Mouse (Mus musculus) heart, embryonic 15.5 days (tissue): ENCODE measurements at regions not wholly inside any gene's neighbourhood (a gene's known extent, or its start where the extent isn't known, plus 50 kb on each side); places are given as distances from the start of the nearest gene placed in this dataset.

Source experiments
- ATAC-seq: fragments of 200-750 bp; cut with Nextera tagmentation; replicated peaks from 2 replicates; pipeline ENCODE4 v1.8.0; 2017; ENCODE audit warnings: low read depth, moderate TSS enrichment; ENCODE audit not compliant: insufficient number of reproducible peaks, insufficient read depth, low FRiP score
- H3K27ac ChIP-seq: fragments of 300-500 bp; sonication (generic); 2 replicates; pipeline ENCODE4 v1.5.1; 2015; ENCODE audit warnings: mild to moderate bottlenecking, inconsistent platforms
- H3K27me3 ChIP-seq: fragments of 300-500 bp; sonication (generic); 2 replicates; pipeline ENCODE4 v1.6.1; 2015; ENCODE audit warnings: inconsistent platforms
- H3K36me3 ChIP-seq: fragments of 300-500 bp; sonication (generic); 2 replicates; pipeline ENCODE4 v1.6.1; 2015; ENCODE audit warnings: mild to moderate bottlenecking, inconsistent platforms
- H3K4me1 ChIP-seq: fragments of 300-500 bp; sonication (generic); replicated peaks from 2 replicates; pipeline ENCODE4 v1.6.1; 2015; ENCODE audit warnings: inconsistent platforms
- H3K4me2 ChIP-seq: fragments of 300-500 bp; sonication (generic); 2 replicates; pipeline ENCODE4 v1.6.1; 2015; ENCODE audit warnings: inconsistent platforms, mild to moderate bottlenecking, moderate library complexity
- H3K4me3 ChIP-seq: fragments of 300-500 bp; sonication (generic); 2 replicates; pipeline ENCODE4 v1.5.1; 2015; ENCODE audit warnings: mild to moderate bottlenecking, inconsistent platforms
- H3K9ac ChIP-seq: fragments of 300-500 bp; sonication (generic); 2 replicates; pipeline ENCODE4 v1.6.1; 2015; ENCODE audit warnings: mild to moderate bottlenecking, inconsistent platforms
- H3K9me3 ChIP-seq: fragments of 300-500 bp; sonication (generic); replicated peaks from 2 replicates; pipeline ENCODE4 v1.6.1; 2016; ENCODE audit warnings: inconsistent platforms
- WGBS: fragments of 180-500 bp; shearing (Covaris S2); methylation state at CpG from one replicate; pipeline ENCODE4 v1.1.7; 2015; ENCODE audit warnings: mixed read lengths; 5-methylcytosine and 5-hydroxymethylcytosine counted together

DNA sequence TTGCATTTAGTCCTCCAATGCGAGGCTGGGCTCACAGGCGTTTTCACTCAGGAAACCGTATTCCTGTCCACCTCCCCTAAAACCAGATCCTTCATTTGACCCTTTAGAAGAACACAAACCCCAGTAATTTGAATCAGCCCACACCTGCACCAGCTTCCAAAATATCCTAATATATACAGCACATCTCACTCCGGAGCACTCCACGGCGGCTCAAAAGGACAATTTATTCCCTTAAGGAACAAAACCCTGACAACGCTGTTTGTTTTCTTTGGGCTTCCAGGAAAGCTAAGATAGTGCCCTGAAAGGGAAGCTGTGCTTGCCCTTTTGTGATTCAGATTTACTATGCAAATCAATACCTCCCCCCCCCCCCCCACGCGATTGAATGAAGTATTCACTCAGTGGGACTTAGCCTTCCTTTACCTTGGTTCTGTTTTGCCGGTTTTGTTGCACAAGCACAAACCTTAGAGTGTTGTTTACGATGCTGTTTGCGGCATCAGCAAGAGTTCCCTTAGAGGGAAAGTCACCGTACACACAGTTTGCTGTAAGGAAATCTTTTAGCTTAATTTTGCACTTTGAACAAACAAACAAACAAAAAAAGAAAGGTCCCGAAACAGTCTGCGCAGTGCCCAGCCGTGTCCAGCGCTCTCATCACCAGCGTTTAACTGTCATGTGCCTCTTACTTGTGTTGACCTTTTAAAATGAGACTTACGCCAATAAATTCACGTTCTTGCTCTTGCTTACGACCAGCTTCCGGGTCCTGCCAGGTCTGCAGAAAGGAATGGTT lies 111.2 kb upstream of the Six2 start:
- peak overlapping the region; percentile 14; the same call in 1 of the 2 replicates for H3K9ac ChIP-seq
- peaks cover 22% of the 10 kb centered on the region for H3K4me1 ChIP-seq
- peak overlapping the region; percentile 95 for H3K4me2 ChIP-seq
- H3K9me3 ChIP-seq, result no peaks in the 10 kb centered on the region
- no peak for ATAC-seq
- 3% methylated on average over 22 of the region's 22 CpGs for WGBS
- H3K27ac ChIP-seq, result no peak overlapping the region
- no peaks in the 10 kb centered on the region for H3K36me3 ChIP-seq
- peak overlapping the region; percentile 55 for H3K4me3 ChIP-seq
- H3K27me3 ChIP-seq, result peaks cover 89% of the 10 kb centered on the region

DNA sequence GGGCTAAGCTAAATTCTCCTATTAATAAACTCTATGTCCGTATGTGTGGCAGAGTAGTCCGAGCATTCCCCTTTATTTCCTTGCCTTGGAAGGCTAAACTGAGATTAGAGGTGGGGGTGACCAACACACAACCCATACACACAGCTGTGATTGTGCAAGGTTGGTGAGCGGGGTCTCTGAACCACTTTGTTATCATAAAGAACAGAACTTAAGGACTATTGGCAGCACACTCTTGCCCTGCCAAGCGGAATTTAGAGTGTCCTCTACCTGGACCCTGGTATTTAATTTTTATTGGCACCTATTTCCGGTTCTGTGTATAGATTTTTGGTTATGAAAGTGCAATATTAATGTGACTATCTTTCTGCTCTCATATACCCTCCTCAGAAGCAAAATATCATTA lies 109.7 kb upstream of the Six2 start:
- Histone ChIP-seq H3K27me3 (peaks cover 86% of the 10 kb centered on the region), H3K27ac (no peak overlapping the region), H3K4me1 (peaks cover 18% of the 10 kb centered on the region), H3K9ac (no peak overlapping the region), H3K4me3 (no peak overlapping the region), H3K9me3 (no peaks in the 10 kb centered on the region), H3K4me2 (no peak overlapping the region), H3K36me3 (no peaks in the 10 kb centered on the region)
- WGBS, result 77% methylated on average over 5 of the region's 5 CpGs
- no peak for ATAC-seq

DNA sequence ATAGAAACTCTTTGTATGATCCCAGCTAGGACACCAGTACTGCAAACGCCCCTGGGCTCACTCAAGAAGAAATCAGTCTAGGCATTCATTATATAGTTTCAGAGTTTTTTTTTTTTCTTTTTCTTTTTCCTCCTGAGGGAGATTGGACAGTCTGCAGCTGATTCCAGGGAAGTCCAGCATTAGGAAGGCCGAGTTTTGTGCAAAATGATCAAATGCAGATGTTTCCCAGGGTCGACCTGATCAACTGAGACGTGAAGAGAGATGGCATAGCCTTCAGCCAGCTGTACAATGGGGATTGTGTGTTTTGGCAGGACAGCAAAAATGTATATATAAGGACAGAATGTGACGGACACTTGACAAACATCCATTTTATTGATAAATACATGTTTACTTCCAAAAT lies 107.7 kb upstream of the Six2 start:
- H3K36me3 ChIP-seq, result no peaks in the 10 kb centered on the region
- no peak overlapping the region for H3K4me2 ChIP-seq
- peaks cover 18% of the 10 kb centered on the region for H3K4me1 ChIP-seq
- no peak overlapping the region for H3K4me3 ChIP-seq
- WGBS, result 46% methylated on average over 5 of the region's 5 CpGs
- H3K9me3 ChIP-seq, result no peaks in the 10 kb centered on the region
- ATAC-seq, result no peak
- peaks cover 73% of the 10 kb centered on the region for H3K27me3 ChIP-seq
- H3K9ac ChIP-seq, result no peak overlapping the region
- H3K27ac ChIP-seq, result no peak overlapping the region

- Histone ChIP-seq H3K27me3 (0 out of 2 replicates have a peak, but pooled peaks cover 4% of the 10 kb centered on the region), H3K4me1 (no peaks in the 10 kb centered on the region), H3K9me3 (no peaks in the 10 kb centered on the region), H3K9ac (no peak overlapping the region), H3K27ac (no peak overlapping the region), H3K4me3 (no peak overlapping the region), H3K36me3 (no peaks in the 10 kb centered on the region), H3K4me2 (no peak overlapping the region)
- 64% methylated on average over 13 of the region's 13 CpGs for WGBS
- no peak for ATAC-seq
Observed at GRCm38 (mm10) chr17:85785625-85786294, 97.7 kb upstream of the Six2 start.

DNA sequence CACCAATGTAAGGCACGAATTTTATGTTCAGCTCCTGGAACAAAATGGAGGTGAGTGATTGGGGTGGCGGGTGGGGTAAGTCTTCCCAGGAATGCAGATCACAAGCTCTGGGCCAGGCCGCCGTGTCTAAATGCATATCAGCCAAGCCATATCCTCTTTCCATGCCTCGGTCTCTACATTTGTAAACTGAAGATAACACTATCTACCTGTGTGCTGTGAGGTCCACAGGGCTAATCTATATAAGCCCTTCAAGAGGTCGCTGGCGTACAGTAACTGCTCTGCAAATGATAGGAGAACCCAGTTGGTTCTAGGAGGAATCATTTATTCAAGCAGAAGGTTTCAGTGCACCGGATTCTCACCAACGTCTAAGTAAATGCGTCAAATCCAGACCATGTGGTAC lies 92.4 kb upstream of the Six2 start:
- WGBS, result 74% methylated on average over 10 of the region's 10 CpGs
- peaks cover 21% of the 10 kb centered on the region; the same call in 1 of the 2 replicates for H3K27me3 ChIP-seq
- no peak overlapping the region for H3K9ac ChIP-seq
- no peak for ATAC-seq
- no peaks in the 10 kb centered on the region for H3K9me3 ChIP-seq
- no peaks in the 10 kb centered on the region for H3K4me1 ChIP-seq
- H3K27ac ChIP-seq, result no peak overlapping the region
- no peak overlapping the region for H3K4me2 ChIP-seq
- no peaks in the 10 kb centered on the region for H3K36me3 ChIP-seq
- H3K4me3 ChIP-seq, result no peak overlapping the region

DNA sequence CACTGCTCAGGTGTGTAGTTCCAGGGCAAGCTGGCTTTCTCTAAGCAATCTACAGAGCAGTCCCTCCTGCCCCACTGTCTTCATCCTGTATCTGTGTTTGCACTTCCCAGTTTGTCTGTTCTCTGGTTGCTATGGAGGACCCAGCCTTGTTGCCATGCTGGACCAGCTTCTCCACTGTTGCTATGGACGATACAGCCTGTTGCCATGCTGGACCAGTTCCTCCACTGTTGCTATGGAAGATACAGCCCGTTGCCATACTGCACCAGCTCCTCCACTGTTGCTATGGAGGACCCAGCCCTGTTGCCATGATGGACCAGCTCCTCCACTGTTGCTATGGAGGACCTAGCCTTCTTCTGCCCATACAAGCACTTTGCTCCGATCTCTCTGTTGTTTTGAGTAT lies 88.8 kb upstream of the Six2 start:
- 71% methylated on average over 3 of the region's 3 CpGs for WGBS
- H3K9ac ChIP-seq, result no peak overlapping the region
- no peaks in the 10 kb centered on the region for H3K36me3 ChIP-seq
- no peak overlapping the region for H3K4me3 ChIP-seq
- no peak overlapping the region for H3K4me2 ChIP-seq
- ATAC-seq, result no peak
- no peak overlapping the region for H3K27ac ChIP-seq
- H3K9me3 ChIP-seq, result no peaks in the 10 kb centered on the region
- H3K27me3 ChIP-seq, result peaks cover 33% of the 10 kb centered on the region; the same call in 1 of the 2 replicates
- H3K4me1 ChIP-seq, result no peaks in the 10 kb centered on the region

DNA sequence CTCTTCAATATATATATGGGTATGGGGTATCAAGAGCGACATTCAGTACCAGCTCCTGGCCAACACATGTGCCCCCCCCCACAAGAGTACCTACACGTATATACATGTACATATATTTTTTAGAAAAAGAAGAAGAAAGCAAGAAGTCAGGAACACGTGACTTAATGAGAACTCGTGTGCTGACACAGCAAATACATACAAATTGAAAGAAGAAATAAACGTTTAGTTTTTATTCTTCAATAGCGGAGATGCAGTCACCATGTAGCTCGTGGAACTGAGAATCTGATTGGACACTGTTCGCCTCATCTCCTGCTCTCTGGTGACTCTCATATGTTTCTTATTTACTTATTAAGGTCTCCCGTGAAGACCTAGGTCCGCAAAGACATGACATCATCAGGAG lies 80.3 kb upstream of the Six2 start:
- Histone ChIP-seq H3K4me2 (no peak overlapping the region), H3K27me3 (0 out of 2 replicates have a peak, but pooled peaks cover 3% of the 10 kb centered on the region), H3K9ac (no peak overlapping the region), H3K27ac (no peak overlapping the region), H3K9me3 (no peaks in the 10 kb centered on the region), H3K36me3 (no peaks in the 10 kb centered on the region), H3K4me1 (no peaks in the 10 kb centered on the region), H3K4me3 (no peak overlapping the region)
- 86% methylated on average over 10 of the region's 10 CpGs for WGBS
- ATAC-seq, result no peak

- H3K27me3 ChIP-seq, result no peaks in the 10 kb centered on the region
- no peaks in the 10 kb centered on the region; the same call in 1 of the 2 replicates for H3K9me3 ChIP-seq
- H3K36me3 ChIP-seq, result no peaks in the 10 kb centered on the region
- no peak overlapping the region for H3K27ac ChIP-seq
- H3K4me1 ChIP-seq, result no peaks in the 10 kb centered on the region
- no peak overlapping the region for H3K9ac ChIP-seq
- no peak overlapping the region for H3K4me3 ChIP-seq
- H3K4me2 ChIP-seq, result no peak overlapping the region
- ATAC-seq, result no peak
- WGBS, result 65% methylated on average over 15 of the region's 15 CpGs
Observed at GRCm38 (mm10) chr17:85767201-85767862, 79.3 kb upstream of the Six2 start.

- WGBS, result 28% methylated on average over 5 of the region's 5 CpGs
- Histone ChIP-seq H3K9me3 (no peaks in the 10 kb centered on the region; the same call in 1 of the 2 replicates), H3K9ac (no peak overlapping the region)
Observed at GRCm38 (mm10) chr17:85766556-85766955, 78.5 kb upstream of the Six2 start.

DNA sequence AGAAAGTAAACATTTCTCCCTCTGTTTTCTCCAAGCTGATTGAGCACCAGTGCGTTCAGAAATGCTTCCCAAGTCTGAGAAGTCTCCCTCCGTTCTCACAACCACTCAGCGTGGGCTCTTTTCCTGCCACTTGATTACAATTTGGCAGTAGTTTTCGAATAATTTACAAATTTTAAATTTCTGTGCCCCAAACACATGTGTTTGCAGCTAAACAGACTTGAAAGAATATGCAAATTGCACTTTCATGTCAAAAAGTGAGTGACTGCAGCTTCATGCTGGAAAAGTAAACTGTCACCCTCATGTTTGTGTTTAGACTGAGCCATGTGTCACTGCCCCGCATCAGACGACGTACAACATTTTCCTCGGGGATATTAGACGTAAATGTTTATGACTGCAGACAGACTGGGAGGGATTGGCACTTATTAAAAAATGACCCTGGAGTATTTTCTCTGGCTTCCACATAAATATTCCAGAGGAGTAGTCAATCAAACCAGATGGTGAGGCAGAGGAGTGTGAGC lies 70.6 kb upstream of the Six2 start:
- 56% methylated on average over 9 of the region's 9 CpGs for WGBS

More at GRCm38 (mm10) chr17:85766556-85766955, 78.5 kb upstream of the Six2 start:
- Histone ChIP-seq H3K27me3 (no peaks in the 10 kb centered on the region), H3K4me2 (no peak overlapping the region), H3K4me3 (no peak overlapping the region), H3K27ac (no peak overlapping the region), H3K4me1 (no peaks in the 10 kb centered on the region), H3K36me3 (no peaks in the 10 kb centered on the region)
- ATAC-seq, result no peak

DNA sequence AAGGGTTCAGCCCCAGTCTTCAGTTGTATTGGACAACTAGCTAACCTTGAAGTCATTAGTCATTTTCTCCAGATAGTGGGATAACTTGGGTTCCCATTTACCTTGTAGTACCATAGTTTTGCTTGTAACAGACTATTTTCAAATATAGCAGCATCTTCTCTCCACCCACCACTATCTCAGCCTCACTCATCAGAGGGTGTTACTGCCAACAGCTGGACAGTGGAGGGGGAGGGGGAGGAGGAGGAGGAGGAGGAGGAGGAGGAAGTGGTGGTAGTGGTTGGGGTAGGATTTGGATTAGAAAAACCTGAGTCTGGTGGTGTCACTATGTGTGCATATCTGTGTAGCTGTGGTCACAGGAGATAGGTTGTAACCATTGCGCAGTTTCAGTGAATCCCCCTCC lies 69.6 kb upstream of the Six2 start:
- no peaks in the 10 kb centered on the region for H3K27me3 ChIP-seq
- no peak overlapping the region for H3K27ac ChIP-seq
- H3K4me2 ChIP-seq, result no peak overlapping the region
- 74% methylated on average over 1 of the region's 1 CpGs for WGBS
- no peaks in the 10 kb centered on the region for H3K4me1 ChIP-seq
- H3K9me3 ChIP-seq, result no peaks in the 10 kb centered on the region; the same call in 1 of the 2 replicates
- no peak overlapping the region for H3K4me3 ChIP-seq
- no peak for ATAC-seq
- no peak overlapping the region for H3K9ac ChIP-seq
- no peaks in the 10 kb centered on the region for H3K36me3 ChIP-seq

More for the DNA sequence above, 70.6 kb upstream of the Six2 start:
- H3K27ac ChIP-seq, result no peak overlapping the region
- ATAC-seq, result no peak
- H3K9me3 ChIP-seq, result no peaks in the 10 kb centered on the region; the same call in 1 of the 2 replicates
- no peak overlapping the region for H3K4me3 ChIP-seq
- no peak overlapping the region for H3K4me2 ChIP-seq
- H3K36me3 ChIP-seq, result no peaks in the 10 kb centered on the region
- H3K4me1 ChIP-seq, result no peaks in the 10 kb centered on the region
- no peaks in the 10 kb centered on the region for H3K27me3 ChIP-seq
- H3K9ac ChIP-seq, result no peak overlapping the region
